Mouse (Mus musculus) midbrain, embryonic 15.5 days (tissue): ENCODE data around the gene Htr6. TPM values are rescaled to one million over a fixed set of nuclear protein-coding genes. Genes with fewer than 3 reads are reported as not detected.

Experiments
- ATAC-seq: fragments of 200-750 bp; cut with Nextera tagmentation; replicated peaks from 2 replicates; pipeline ENCODE4 v1.8.0; 2017; ENCODE audit warnings: moderate TSS enrichment
- H3K27ac ChIP-seq: fragments of 300-500 bp; sonication (generic); 2 replicates; pipeline ENCODE4 v1.5.1; 2015; ENCODE audit warnings: mild to moderate bottlenecking, inconsistent platforms
- H3K27me3 ChIP-seq: fragments of 300-500 bp; sonication (generic); replicated peaks from 2 replicates; pipeline ENCODE4 v1.6.1; 2015; ENCODE audit warnings: inconsistent platforms
- H3K36me3 ChIP-seq: fragments of 300-500 bp; sonication (generic); replicated peaks from 2 replicates; pipeline ENCODE4 v1.6.1; 2015; ENCODE audit warnings: inconsistent platforms
- H3K4me1 ChIP-seq: fragments of 300-500 bp; sonication (generic); 2 replicates; pipeline ENCODE4 v1.6.1; 2015; ENCODE audit warnings: inconsistent platforms
- H3K4me2 ChIP-seq: fragments of 300-500 bp; sonication (generic); 2 replicates; pipeline ENCODE4 v1.6.1; 2015; ENCODE audit warnings: inconsistent platforms, mild to moderate bottlenecking, moderate library complexity
- H3K4me3 ChIP-seq: fragments of 300-500 bp; sonication (generic); 2 replicates; pipeline ENCODE4 v1.5.1; 2015; ENCODE audit warnings: mild to moderate bottlenecking, inconsistent platforms
- H3K9ac ChIP-seq: fragments of 300-500 bp; sonication (generic); 2 replicates; pipeline ENCODE4 v1.6.1; 2015; ENCODE audit warnings: mild to moderate bottlenecking, inconsistent platforms
- H3K9me3 ChIP-seq: fragments of 300-500 bp; sonication (generic); 2 replicates; pipeline ENCODE4 v1.6.1; 2016; ENCODE audit warnings: inconsistent platforms
- WGBS: fragments of 180-500 bp; shearing (Covaris S2); methylation state at CpG from one replicate; pipeline ENCODE4 v1.1.7; 2015; ENCODE audit warnings: mixed read lengths; 5-methylcytosine and 5-hydroxymethylcytosine counted together
- polyA plus RNA-seq: library from polyadenylated mRNA; unstranded; fragments of >200 nt; fragmentation: Nextera tagmentation; extraction: Ambion mirVana; gene quantifications from 2 replicates; pipeline ENCODE4 v1.2.1, GENCODE M21; 2015

Gene Htr6
- polyA plus RNA-seq, 1 experiment from 2014 or later = 0.50 TPM

DNA sequence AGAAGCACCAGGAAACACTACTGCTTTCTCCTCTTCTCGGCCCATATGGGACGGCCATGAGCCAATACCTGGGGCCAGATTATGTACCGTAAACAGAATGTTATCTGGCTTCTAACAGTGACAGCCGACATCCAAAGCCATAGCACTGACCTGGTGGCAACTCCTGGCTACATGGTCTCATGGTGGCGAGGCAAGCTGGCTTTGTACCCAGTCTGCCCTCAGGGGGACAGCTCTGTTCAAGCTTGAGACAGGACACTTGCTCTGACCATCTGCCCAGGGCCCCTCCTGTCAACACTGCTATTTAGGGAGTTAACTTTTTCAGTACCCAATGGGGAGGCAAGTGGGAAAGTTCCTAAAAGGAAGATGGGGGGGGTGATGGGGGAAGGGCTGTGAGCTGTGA is 18.1 kb downstream of the Htr6 start:
- ATAC-seq = no peak
- WGBS = 78% methylated on average over 5 of the region's 5 CpGs
- H3K36me3 ChIP-seq = no peaks in the 10 kb centered on the region
- H3K27ac ChIP-seq = no peak overlapping the region
- no peaks in the 10 kb centered on the region for H3K27me3 ChIP-seq
- no peak overlapping the region for H3K4me2 ChIP-seq
- no peaks in the 10 kb centered on the region for H3K9me3 ChIP-seq
- H3K4me3 ChIP-seq = no peak overlapping the region
- peaks cover 23% of the 10 kb centered on the region for H3K4me1 ChIP-seq
- H3K9ac ChIP-seq = no peak overlapping the region

DNA sequence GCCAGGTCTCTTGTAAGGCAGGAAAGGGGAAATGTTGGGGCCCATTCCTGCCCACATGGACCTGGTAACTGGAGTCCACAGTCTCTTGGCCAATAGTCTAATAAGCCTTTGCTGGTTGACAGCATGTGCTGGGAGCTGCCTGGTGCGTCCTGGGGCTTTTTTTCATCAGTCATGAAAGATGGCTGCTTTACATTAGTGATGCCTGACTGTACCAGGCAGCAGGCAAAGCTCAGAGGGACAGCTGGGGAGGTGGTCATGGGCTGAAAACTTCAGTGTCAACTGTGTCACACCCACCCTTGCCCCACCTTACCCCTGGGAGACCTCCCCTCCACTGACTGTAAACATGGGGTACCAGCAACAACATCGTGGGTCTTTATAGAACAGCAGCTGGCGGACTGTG is 19.6 kb downstream of the Htr6 start:
- WGBS = 69% methylated on average over 3 of the region's 3 CpGs

GRCm38 (mm10) chr4:139055336-139055735 is 20.0 kb downstream of the Htr6 start:
- peaks cover 26% of the 10 kb centered on the region for H3K4me1 ChIP-seq
- H3K27me3 ChIP-seq = no peaks in the 10 kb centered on the region
- no peaks in the 10 kb centered on the region for H3K36me3 ChIP-seq
- no peaks in the 10 kb centered on the region for H3K9me3 ChIP-seq
- no peak overlapping the region for H3K9ac ChIP-seq
- no peak overlapping the region for H3K4me2 ChIP-seq
- H3K4me3 ChIP-seq = no peak overlapping the region
- ATAC-seq = no peak
- 73% methylated on average over 4 of the region's 4 CpGs for WGBS
- peak overlapping the region; percentile 32; the same call in 1 of the 2 replicates for H3K27ac ChIP-seq

More for the DNA sequence above, 19.6 kb downstream of the Htr6 start:
- no peak overlapping the region for H3K4me3 ChIP-seq
- H3K9ac ChIP-seq = no peak overlapping the region
- H3K27me3 ChIP-seq = no peaks in the 10 kb centered on the region
- H3K9me3 ChIP-seq = no peaks in the 10 kb centered on the region
- H3K4me2 ChIP-seq = no peak overlapping the region
- no peak for ATAC-seq
- H3K36me3 ChIP-seq = no peaks in the 10 kb centered on the region
- H3K27ac ChIP-seq = 0 out of 2 replicates have a peak overlapping the region, but pooled peaks have one; percentile 32
- peaks cover 26% of the 10 kb centered on the region for H3K4me1 ChIP-seq

DNA sequence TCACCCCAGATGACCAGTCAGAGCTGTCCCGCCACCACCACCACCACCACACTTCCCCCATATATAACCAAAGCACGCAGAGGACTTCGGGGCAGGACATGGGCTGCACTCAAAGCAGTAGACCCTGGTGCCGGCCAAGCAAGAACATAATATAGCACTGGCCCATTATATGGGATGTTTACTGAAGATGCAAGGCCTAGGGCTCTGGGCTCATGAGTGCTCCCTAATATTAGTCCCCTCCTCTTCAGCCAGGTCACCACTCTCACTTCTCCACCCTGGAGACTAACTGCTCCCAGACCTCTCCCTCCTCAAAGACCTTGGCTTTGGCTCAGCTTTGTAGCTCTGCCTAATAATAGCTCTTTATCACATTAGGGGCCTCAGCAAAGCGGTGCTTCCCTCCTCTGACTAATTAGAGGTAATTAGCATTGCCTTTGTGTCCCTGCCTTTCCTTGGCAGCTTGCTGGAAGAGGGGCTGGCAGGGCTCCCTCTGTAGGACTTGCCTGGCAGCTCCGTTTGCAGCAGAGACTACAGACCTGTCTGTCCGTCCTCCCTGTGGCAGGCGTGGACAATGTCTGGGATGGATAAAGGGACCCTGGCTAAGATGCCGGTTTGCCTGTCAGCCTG is 21.0 kb downstream of the Htr6 start:
- Histone ChIP-seq H3K9me3 (no peaks in the 10 kb centered on the region), H3K4me1 (peaks cover 26% of the 10 kb centered on the region), H3K9ac (no peak overlapping the region), H3K27me3 (no peaks in the 10 kb centered on the region), H3K4me3 (no peak overlapping the region), H3K36me3 (no peaks in the 10 kb centered on the region), H3K4me2 (no peak overlapping the region), H3K27ac (peak overlapping the region; percentile 38)
- WGBS = 46% methylated on average over 9 of the region's 9 CpGs
- ATAC-seq = peak; percentile 77; the same call in 1 of the 2 replicates

DNA sequence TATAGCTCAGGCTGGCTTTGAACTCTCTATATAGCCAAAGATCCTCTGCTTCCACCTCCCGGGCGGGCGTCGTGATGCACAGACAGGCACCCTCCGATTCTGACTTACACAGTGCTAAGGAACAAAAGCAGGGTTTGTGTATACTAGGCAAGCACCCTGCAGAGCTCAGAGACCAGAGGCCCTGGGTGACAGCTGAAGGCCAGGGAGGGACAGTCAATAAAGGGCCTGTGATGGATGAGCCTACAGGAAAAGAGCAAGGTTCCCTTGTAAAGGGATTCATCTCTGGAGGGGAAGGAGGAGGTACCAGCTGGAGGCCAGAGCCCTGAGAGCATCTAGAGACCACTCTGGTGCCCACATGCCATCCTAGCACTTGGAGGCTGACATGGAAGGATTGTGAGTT is 22.0 kb downstream of the Htr6 start:
- no peak overlapping the region for H3K4me2 ChIP-seq
- 54% methylated on average over 5 of the region's 5 CpGs for WGBS
- H3K4me1 ChIP-seq = peaks cover 26% of the 10 kb centered on the region
- ATAC-seq = no peak
- no peak overlapping the region for H3K27ac ChIP-seq
- H3K9ac ChIP-seq = no peak overlapping the region
- H3K4me3 ChIP-seq = no peak overlapping the region
- H3K36me3 ChIP-seq = no peaks in the 10 kb centered on the region
- H3K9me3 ChIP-seq = no peaks in the 10 kb centered on the region
- H3K27me3 ChIP-seq = no peaks in the 10 kb centered on the region

DNA sequence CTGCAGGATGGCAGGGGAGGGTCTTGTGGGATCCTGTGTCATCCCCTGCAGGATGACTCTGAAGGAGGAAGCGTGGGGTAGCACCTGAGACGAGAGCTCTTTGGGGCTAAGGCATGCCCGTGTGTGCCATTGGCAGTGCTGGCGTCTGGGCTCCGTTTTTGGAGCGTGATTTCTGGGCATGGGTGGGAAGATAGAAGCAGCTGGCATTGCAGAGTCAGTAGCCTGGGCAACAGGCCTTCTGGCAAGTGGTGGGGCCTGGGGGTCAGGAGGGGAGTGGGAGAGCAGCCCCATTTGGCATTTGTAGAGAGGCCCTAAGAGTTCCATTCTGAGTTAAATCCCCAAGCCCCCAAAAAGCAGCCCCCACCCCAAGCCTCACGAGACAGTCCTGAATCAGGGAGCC is 22.6 kb downstream of the Htr6 start:
- peaks cover 26% of the 10 kb centered on the region for H3K4me1 ChIP-seq
- no peak overlapping the region for H3K27ac ChIP-seq
- no peaks in the 10 kb centered on the region for H3K36me3 ChIP-seq
- H3K4me3 ChIP-seq = no peak overlapping the region
- ATAC-seq = no peak
- H3K27me3 ChIP-seq = no peaks in the 10 kb centered on the region
- H3K4me2 ChIP-seq = no peak overlapping the region
- no peaks in the 10 kb centered on the region for H3K9me3 ChIP-seq
- H3K9ac ChIP-seq = no peak overlapping the region
- 79% methylated on average over 7 of the region's 7 CpGs for WGBS

- whole genome bisulfite sequencing = 62% methylated on average over 6 of the region's 6 CpGs
- H3K4me2 ChIP-seq = no peak overlapping the region
- no peaks in the 10 kb centered on the region for H3K27me3 ChIP-seq
- no peak overlapping the region for H3K4me3 ChIP-seq
- no peak for ATAC-seq
- H3K9ac ChIP-seq = no peak overlapping the region
- H3K27ac ChIP-seq = no peak overlapping the region
- H3K4me1 ChIP-seq = peaks cover 3% of the 10 kb centered on the region; the same call in 1 of the 2 replicates
- H3K9me3 ChIP-seq = no peaks in the 10 kb centered on the region
- H3K36me3 ChIP-seq = no peaks in the 10 kb centered on the region
These were observed 26.9 kb downstream of the Htr6 start for GRCm38 (mm10) chr4:139048518-139048917.

- WGBS = 63% methylated on average over 5 of the region's 5 CpGs
- Histone ChIP-seq H3K36me3 (no peaks in the 10 kb centered on the region), H3K4me1 (no peaks in the 10 kb centered on the region; the same call in 1 of the 2 replicates), H3K27me3 (no peaks in the 10 kb centered on the region), H3K4me2 (no peak overlapping the region), H3K9me3 (no peaks in the 10 kb centered on the region), H3K4me3 (no peak overlapping the region), H3K9ac (no peak overlapping the region), H3K27ac (no peak overlapping the region)
- no peak; the same call in 1 of the 2 replicates for ATAC-seq
These were observed 29.0 kb downstream of the Htr6 start for GRCm38 (mm10) chr4:139046354-139046753.

GRCm38 (mm10) chr4:139044566-139044965 is 30.8 kb downstream of the Htr6 start:
- no peak for ATAC-seq
- WGBS = 91% methylated on average over 5 of the region's 5 CpGs

GRCm38 (mm10) chr4:139043600-139043999 is 31.8 kb downstream of the Htr6 start:
- Histone ChIP-seq H3K27ac (no peak overlapping the region), H3K36me3 (no peaks in the 10 kb centered on the region), H3K9me3 (no peaks in the 10 kb centered on the region), H3K4me2 (no peak overlapping the region), H3K4me3 (no peak overlapping the region), H3K27me3 (no peaks in the 10 kb centered on the region), H3K4me1 (peaks cover 22% of the 10 kb centered on the region), H3K9ac (no peak overlapping the region)
- no peak for ATAC-seq
- WGBS = 91% methylated on average over 2 of the region's 2 CpGs

More at GRCm38 (mm10) chr4:139044566-139044965, 30.8 kb downstream of the Htr6 start:
- H3K4me2 ChIP-seq = no peak overlapping the region
- no peaks in the 10 kb centered on the region for H3K27me3 ChIP-seq
- H3K9ac ChIP-seq = no peak overlapping the region
- H3K36me3 ChIP-seq = no peaks in the 10 kb centered on the region
- no peaks in the 10 kb centered on the region for H3K9me3 ChIP-seq
- no peak overlapping the region for H3K4me3 ChIP-seq
- peaks cover 13% of the 10 kb centered on the region for H3K4me1 ChIP-seq
- H3K27ac ChIP-seq = no peak overlapping the region

DNA sequence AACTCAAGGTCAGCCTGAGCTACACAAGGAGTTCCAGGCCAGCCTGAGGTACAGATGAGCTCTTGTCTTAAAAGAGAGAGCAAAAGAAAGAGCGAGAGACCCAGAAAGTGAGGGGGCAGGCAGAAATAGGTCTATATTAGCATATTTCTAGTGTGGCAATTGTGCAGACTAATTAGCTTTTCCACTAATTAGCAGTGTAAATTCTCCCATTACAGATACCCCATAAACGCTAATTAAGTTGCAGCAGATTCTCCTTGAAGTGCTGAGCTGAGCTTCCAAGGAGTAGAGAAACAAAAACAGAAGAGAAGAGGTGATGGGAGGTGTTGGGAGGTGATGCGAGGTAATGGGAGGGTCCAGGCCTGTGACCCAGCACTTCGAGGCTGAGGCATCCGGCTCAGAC is 32.8 kb downstream of the Htr6 start:
- Histone ChIP-seq H3K9me3 (no peaks in the 10 kb centered on the region), H3K27ac (no peak overlapping the region), H3K36me3 (no peaks in the 10 kb centered on the region), H3K4me2 (no peak overlapping the region), H3K27me3 (no peaks in the 10 kb centered on the region), H3K4me1 (peaks cover 32% of the 10 kb centered on the region), H3K4me3 (no peak overlapping the region), H3K9ac (no peak overlapping the region)
- 72% methylated on average over 5 of the region's 5 CpGs for WGBS
- ATAC-seq = no peak

GRCm38 (mm10) chr4:139040084-139040839 is 35.1 kb downstream of the Htr6 start:
- Histone ChIP-seq H3K9me3 (no peaks in the 10 kb centered on the region), H3K4me3 (no peak overlapping the region), H3K4me1 (peaks cover 36% of the 10 kb centered on the region), H3K27ac (peak overlapping the region; percentile 70), H3K4me2 (peak overlapping the region; percentile 21), H3K27me3 (no peaks in the 10 kb centered on the region), H3K9ac (no peak overlapping the region), H3K36me3 (no peaks in the 10 kb centered on the region)
- peak; percentile 72 for ATAC-seq
- 1% methylated on average over 10 of the region's 10 CpGs for WGBS
